ENCODE assay signal across 9 mouse cellular contexts in genomic region chr9:83482176-83482949, GRCm38 (mm10). TPM values are rescaled to one million over a fixed set of nuclear protein-coding genes. Genes with fewer than 3 reads are reported as not detected.
DNase-seq lines count a peak whose midpoint lies in the region; ATAC-seq and TF ChIP-seq lines count a peak whose summit lies in the region.
"Had no signal": no experiment of that assay in that cellular context is flagged by ENCODE, and none has a peak within 500 bp of the region (broad histone marks: within the 10 kb centered on the region; RNA-seq: fewer than 3 reads in every experiment).

No protein-coding gene starts in this region.

- no peaks in the 10 kb centered on the region for H3K27me3 ChIP-seq in hindbrain, embryonic 12.5 days
- no peaks in the 10 kb centered on the region for H3K27me3 ChIP-seq in hindbrain, embryonic 13.5 days
- no peaks in the 10 kb centered on the region for H3K27me3 ChIP-seq in embryonic facial prominence, embryonic 10.5 days (replicated peaks; ENCODE audit: low read depth, poor library complexity, severe bottlenecking)
- no peaks in the 10 kb centered on the region for H3K27me3 ChIP-seq in limb, embryonic 14.5 days (ENCODE audit: control insufficient read depth, insufficient read depth, low read length)

- 0 out of 2 replicates have a peak overlapping the region, but pooled peaks have one; percentile 7 for H3K27ac ChIP-seq in hindbrain, embryonic 12.5 days
- no peak overlapping the region for H3K27ac ChIP-seq in hindbrain, embryonic 13.5 days
- H3K27ac ChIP-seq in embryonic facial prominence, embryonic 10.5 days (replicated peaks) = peak overlapping the region; percentile 57; the same call in 1 of the 2 replicates
- H3K27ac ChIP-seq in limb, embryonic 14.5 days (replicated peaks; ENCODE audit: low read depth, low read length) = peak overlapping the region; percentile 30

- WGBS in hindbrain, embryonic 12.5 days = 88% methylated on average over 4 of the region's 4 CpGs
- WGBS in hindbrain, embryonic 13.5 days = 93% methylated on average over 4 of the region's 4 CpGs
- WGBS in embryonic facial prominence, embryonic 10.5 days = 87% methylated on average over 4 of the region's 4 CpGs
- 61% methylated on average over 4 of the region's 4 CpGs for WGBS in limb, embryonic 14.5 days

- H3K9ac ChIP-seq in hindbrain, embryonic 12.5 days = no peak overlapping the region
- H3K9ac ChIP-seq in hindbrain, embryonic 13.5 days = no peak overlapping the region
- no peak overlapping the region for H3K9ac ChIP-seq in limb, embryonic 14.5 days (ENCODE audit: low read depth, low read length, severe bottlenecking)

- H3K4me1 ChIP-seq in hindbrain, embryonic 12.5 days = no peaks in the 10 kb centered on the region
- H3K4me1 ChIP-seq in hindbrain, embryonic 13.5 days (replicated peaks) = no peaks in the 10 kb centered on the region
- peaks cover 8% of the 10 kb centered on the region for H3K4me1 ChIP-seq in embryonic facial prominence, embryonic 10.5 days
- H3K4me1 ChIP-seq in limb, embryonic 14.5 days (ENCODE audit: control insufficient read depth, insufficient read depth, low read length) = peaks cover 7% of the 10 kb centered on the region

- ATAC-seq in hindbrain, embryonic 12.5 days (ENCODE audit: low FRiP score) = no peak
- ATAC-seq in hindbrain, embryonic 13.5 days (ENCODE audit: low FRiP score) = no peak
- peak; percentile 90 for ATAC-seq in limb, embryonic 14.5 days (ENCODE audit: low FRiP score, low read depth)

- peak; percentile 18 for DNase-seq in A20 (ENCODE audit: low read depth, low spot score)
- DNase-seq in embryonic facial prominence, embryonic 10.5 days (ENCODE audit: low spot score) = peak; percentile 63
- DNase-seq in limb, embryonic 14.5 days (ENCODE audit: low spot score) = peak; percentile 16
- DNase-seq in urinary bladder, postnatal 10 days (ENCODE audit: low spot score) = no peak
- no peak for DNase-seq in left cerebral cortex, adult 18-20 months (ENCODE audit: low spot score in 2 of 2)
- DNase-seq in spleen, adult 18-20 months = no peak
- DNase-seq: heart, postnatal 36 days had no signal

- no peak overlapping the region for H3K4me3 ChIP-seq in hindbrain, embryonic 12.5 days
- H3K4me3 ChIP-seq in hindbrain, embryonic 13.5 days = no peak overlapping the region
- H3K4me3 ChIP-seq in embryonic facial prominence, embryonic 10.5 days = no peak overlapping the region
- no peak overlapping the region for H3K4me3 ChIP-seq in limb, embryonic 14.5 days (replicated peaks; ENCODE audit: low read length)

- TF ChIP-seq POLR2A in limb, embryonic 14.5 days (IDR thresholded peaks at IDR 0.05; ENCODE audit: borderline replicate concordance, extremely low read depth, insufficient read depth, insufficient read length) = no peak

- H3K9me3 ChIP-seq in hindbrain, embryonic 12.5 days (replicated peaks) = no peaks in the 10 kb centered on the region
- no peaks in the 10 kb centered on the region for H3K9me3 ChIP-seq in hindbrain, embryonic 13.5 days
- no peaks in the 10 kb centered on the region for H3K9me3 ChIP-seq in embryonic facial prominence, embryonic 10.5 days
- no peaks in the 10 kb centered on the region for H3K9me3 ChIP-seq in limb, embryonic 14.5 days (ENCODE audit: control insufficient read depth, low read length)

- H3K4me2 ChIP-seq in hindbrain, embryonic 12.5 days (replicated peaks) = no peak overlapping the region
- H3K4me2 ChIP-seq in hindbrain, embryonic 13.5 days = no peak overlapping the region
- H3K4me2 ChIP-seq in limb, embryonic 14.5 days (replicated peaks; ENCODE audit: low read depth, low read length, severe bottlenecking) = no peak overlapping the region

- H3K36me3 ChIP-seq in hindbrain, embryonic 12.5 days = no peaks in the 10 kb centered on the region
- H3K36me3 ChIP-seq in hindbrain, embryonic 13.5 days = no peaks in the 10 kb centered on the region
- no peaks in the 10 kb centered on the region for H3K36me3 ChIP-seq in embryonic facial prominence, embryonic 10.5 days (replicated peaks)
- H3K36me3 ChIP-seq in limb, embryonic 14.5 days (ENCODE audit: control insufficient read depth, insufficient read depth, low read length) = no peaks in the 10 kb centered on the region

RNA-seq across cellular contexts. Expression of gene Lca5, which starts 41.4 kb away (rescaled TPM):
- polyA plus RNA-seq in hindbrain, embryonic 12.5 days (2016; fragmentation: Nextera tagmentation; extraction: Ambion mirVana) = 23.7 and 24.7 TPM in 2 replicates
- 16.6 and 18.0 TPM in 2 replicates for polyA plus RNA-seq in hindbrain, embryonic 13.5 days (2015; fragmentation: Nextera tagmentation; extraction: Ambion mirVana)
- polyA plus RNA-seq in embryonic facial prominence, embryonic 10.5 days (2016; fragmentation: Nextera tagmentation; extraction: Ambion mirVana) = 17.9 and 18.1 TPM in 2 replicates
- polyA plus RNA-seq in limb, embryonic 14.5 days (2012; rRNA removed) = 8.0 and 11.7 TPM in 2 replicates
- polyA plus RNA-seq in limb, embryonic 14.5 days (2014; fragmentation: Nextera tagmentation; extraction: Ambion mirVana) = 17.9 and 19.7 TPM in 2 replicates
- total RNA-seq in left cerebral cortex, adult 18-20 months (2021) = 10 to 100 TPM; 13.4 to 18.6 TPM

Comparison
In these comparisons a context has a peak if more than half of its experiments do, and no peak if none do; other contexts are left out.
1. DNase-seq: peak in A20 (single experiment), embryonic facial prominence, embryonic 10.5 days (single experiment) and limb, embryonic 14.5 days (single experiment); none in urinary bladder, postnatal 10 days (single experiment), left cerebral cortex, adult 18-20 months (0 of 2) and spleen, adult 18-20 months (0 of 2).